Mouse (Mus musculus): ENCODE results near the gene Rabgap1. TPM values are rescaled to one million over a fixed set of nuclear protein-coding genes. Genes with fewer than 3 reads are reported as not detected.
A peak's percentile ranks its signal among the peaks of the same experiment; 100 is the strongest.

The Rabgap1 gene
- polyA plus RNA-seq (2014; fragmentation: Nextera tagmentation; extraction: Ambion mirVana) = 44.4 and 44.5 TPM in 2 replicates

- Histone ChIP-seq H3K4me2 (ENCODE audit: low read depth, severe bottlenecking) (peak within 1 kb of the TSS; percentile 64), H3K27me3 (ENCODE audit: control insufficient read depth, insufficient read depth, low read length) (no peaks in the 10 kb centered on the region), H3K9me3 (ENCODE audit: control insufficient read depth, low read length) (no peaks in the 10 kb centered on the region), H3K9ac (ENCODE audit: low read length) (peak within 1 kb of the TSS; percentile 86), H3K4me3 (ENCODE audit: low read depth, low read length) (peak within 1 kb of the TSS; percentile 87), H3K27ac (replicated peaks; ENCODE audit: low read depth, low read length) (peak within 1 kb of the TSS; percentile 74), H3K36me3 (ENCODE audit: control insufficient read depth, insufficient read depth, low read length) (no peaks in the 10 kb centered on the region), H3K4me1 (ENCODE audit: control insufficient read depth, insufficient read depth, low read length) (0 out of 2 replicates have a peak, but pooled peaks cover 2% of the 10 kb centered on the region)
- ATAC-seq (ENCODE audit: insufficient number of reproducible peaks, low FRiP score, low TSS enrichment, low read depth) = peak; percentile 98
- peak; percentile 98 for DNase-seq (ENCODE audit: low spot score)
- under 1% methylated on average over 51 of the region's 51 CpGs for WGBS
Measured at GRCm38 (mm10) chr2:37442611-37443591, at the start of gene Rabgap1, which contains the start of the genes Zbtb26 and Zbtb6. Rabgap1 (plus strand) TSS chr2:37443279. Zbtb26 (minus strand) TSS chr2:37443135. Zbtb6 (minus strand) TSS chr2:37443171.

DNA sequence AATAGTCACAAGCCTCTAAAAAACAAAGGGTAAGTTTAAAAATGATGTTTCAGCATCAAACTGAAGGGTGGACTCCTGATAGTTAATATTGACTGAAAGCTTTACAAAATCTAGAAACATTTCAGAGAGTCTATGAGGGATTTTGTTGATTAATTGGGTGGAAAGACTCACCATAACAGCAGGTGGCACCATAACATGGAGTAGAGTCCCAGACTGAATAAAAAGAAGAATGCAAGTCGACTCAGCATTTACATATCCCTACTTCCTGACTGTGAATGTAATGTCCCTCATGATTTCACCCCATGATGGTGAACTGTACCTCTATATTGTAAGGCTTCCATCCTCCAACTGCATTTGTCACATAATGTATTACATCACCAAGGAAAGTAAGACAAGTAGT is 47.5 kb upstream of the Rabgap1 start:
- Histone ChIP-seq H3K27ac (replicated peaks; ENCODE audit: low read depth, low read length) (no peak overlapping the region), H3K27me3 (ENCODE audit: control insufficient read depth, insufficient read depth, low read length) (no peaks in the 10 kb centered on the region), H3K4me1 (ENCODE audit: control insufficient read depth, insufficient read depth, low read length) (no peaks in the 10 kb centered on the region), H3K4me2 (ENCODE audit: low read depth, severe bottlenecking) (no peak overlapping the region), H3K9me3 (ENCODE audit: control insufficient read depth, low read length) (no peaks in the 10 kb centered on the region), H3K9ac (ENCODE audit: low read length) (no peak overlapping the region), H3K36me3 (ENCODE audit: control insufficient read depth, insufficient read depth, low read length) (peaks cover 8% of the 10 kb centered on the region; the same call in 1 of the 2 replicates), H3K4me3 (ENCODE audit: low read depth, low read length) (no peak overlapping the region)
- ATAC-seq (ENCODE audit: insufficient number of reproducible peaks, low FRiP score, low TSS enrichment, low read depth) (no peak), DNase-seq (ENCODE audit: low spot score) (no peak)
- WGBS = 65% methylated on average over 1 of the region's 1 CpGs

DNA sequence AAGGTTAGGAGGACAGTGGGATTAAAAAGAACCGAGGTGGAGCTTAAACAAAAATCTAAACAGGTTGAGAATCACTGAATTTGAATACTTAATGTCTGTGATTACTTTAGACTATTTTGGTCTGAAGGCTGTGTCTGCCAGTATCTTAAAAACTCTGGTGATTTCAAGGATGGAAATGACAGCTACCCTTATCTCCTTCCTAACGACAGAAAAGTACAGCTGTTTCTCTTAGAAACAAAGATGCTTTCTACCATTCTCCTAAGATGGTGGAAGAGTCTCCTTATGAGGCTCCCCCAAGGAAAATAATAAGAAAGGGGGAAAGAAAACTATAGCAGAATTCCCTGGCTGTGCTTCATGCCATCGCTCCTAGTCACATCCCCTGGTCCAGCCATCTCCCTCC is 21.2 kb upstream of the Rabgap1 start:
- Histone ChIP-seq H3K36me3 (ENCODE audit: control insufficient read depth, insufficient read depth, low read length) (no peaks in the 10 kb centered on the region), H3K9ac (ENCODE audit: low read length) (peak overlapping the region; percentile 96), H3K4me2 (ENCODE audit: low read depth, severe bottlenecking) (peak overlapping the region; percentile 60), H3K27ac (replicated peaks; ENCODE audit: low read depth, low read length) (no peak overlapping the region), H3K9me3 (ENCODE audit: control insufficient read depth, low read length) (no peaks in the 10 kb centered on the region), H3K27me3 (ENCODE audit: control insufficient read depth, insufficient read depth, low read length) (no peaks in the 10 kb centered on the region), H3K4me1 (ENCODE audit: control insufficient read depth, insufficient read depth, low read length) (no peaks in the 10 kb centered on the region), H3K4me3 (ENCODE audit: low read depth, low read length) (peak overlapping the region; percentile 91)
- DNase-seq (ENCODE audit: low spot score) = no peak
- WGBS = 4% methylated on average over 3 of the region's 3 CpGs
- no peak for ATAC-seq (ENCODE audit: insufficient number of reproducible peaks, low FRiP score, low TSS enrichment, low read depth)

DNA sequence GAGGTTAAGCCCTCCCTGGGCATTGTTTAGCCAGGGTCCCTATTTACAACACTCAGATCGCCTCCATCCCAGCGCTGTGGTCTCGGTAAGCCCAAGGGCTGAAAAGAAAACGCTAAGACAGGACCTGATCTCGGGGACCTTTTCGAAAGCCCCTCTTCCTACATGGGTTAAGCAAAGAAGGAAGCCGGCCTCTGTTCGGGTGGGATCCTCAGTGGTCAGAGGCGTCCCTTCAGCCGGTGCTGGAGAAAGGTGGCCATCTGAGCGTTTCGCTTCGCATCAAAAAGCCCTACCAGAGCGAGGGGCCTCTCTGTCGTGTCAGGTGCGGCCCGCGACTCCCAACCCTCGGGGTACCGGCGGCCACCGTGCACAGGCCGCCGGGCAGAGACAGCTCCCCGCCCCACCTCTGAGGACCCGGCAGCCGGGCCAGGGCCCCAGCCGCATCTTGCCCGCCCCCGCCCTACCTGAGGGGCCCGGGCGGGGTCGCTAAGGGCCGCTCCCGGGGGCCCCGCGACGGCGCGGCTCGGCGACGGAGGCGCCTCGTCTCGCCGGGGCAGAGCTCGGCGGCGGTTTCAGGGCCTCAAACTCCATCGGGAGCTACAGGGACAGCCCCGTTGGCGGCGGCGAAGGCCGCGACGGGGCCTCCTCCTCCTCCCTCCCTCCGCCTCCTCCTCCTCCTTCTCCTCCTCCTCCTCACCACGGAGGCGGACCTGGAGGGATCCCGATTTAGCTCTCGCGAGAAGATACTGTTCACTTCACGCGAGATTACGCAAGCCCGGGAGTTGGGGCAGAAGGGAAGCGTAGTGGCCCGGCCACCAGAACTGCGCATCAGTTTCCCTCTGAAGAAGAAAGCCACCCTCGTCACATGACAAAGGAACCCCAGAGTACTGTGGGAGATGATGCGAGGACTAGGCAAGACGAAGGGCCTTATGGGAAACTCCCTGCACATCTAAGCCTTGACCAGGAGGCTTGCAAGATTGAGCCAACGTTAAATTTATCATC is 20.5 kb upstream of the Rabgap1 start, which contains the start of gene Rc3h2:
Gene Rc3h2, minus strand, starts transcription at position 598 of the 999 bp plus-strand sequence.
- peak within 1 kb of the TSS; percentile 91 for H3K4me3 ChIP-seq (ENCODE audit: low read depth, low read length)
- peak within 1 kb of the TSS; percentile 60 for H3K4me2 ChIP-seq (ENCODE audit: low read depth, severe bottlenecking)
- H3K36me3 ChIP-seq (ENCODE audit: control insufficient read depth, insufficient read depth, low read length) = no peaks in the 10 kb centered on the region
- H3K27ac ChIP-seq (replicated peaks; ENCODE audit: low read depth, low read length) = peak within 1 kb of the TSS; percentile 90
- DNase-seq (ENCODE audit: low spot score) = peak; percentile 96
- ATAC-seq (ENCODE audit: insufficient number of reproducible peaks, low FRiP score, low TSS enrichment, low read depth) = peak; percentile 97
- under 1% methylated on average over 49 of the region's 75 CpGs for whole genome bisulfite sequencing
- H3K9me3 ChIP-seq (ENCODE audit: control insufficient read depth, low read length) = no peaks in the 10 kb centered on the region
- peak within 1 kb of the TSS; percentile 96 for H3K9ac ChIP-seq (ENCODE audit: low read length)
- no peaks in the 10 kb centered on the region for H3K4me1 ChIP-seq (ENCODE audit: control insufficient read depth, insufficient read depth, low read length)
- no peaks in the 10 kb centered on the region for H3K27me3 ChIP-seq (ENCODE audit: control insufficient read depth, insufficient read depth, low read length)

- DNase-seq (ENCODE audit: low spot score) = no peak
- Histone ChIP-seq H3K4me1 (ENCODE audit: control insufficient read depth, insufficient read depth, low read length) (no peaks in the 10 kb centered on the region), H3K4me2 (ENCODE audit: low read depth, severe bottlenecking) (no peak overlapping the region), H3K27me3 (ENCODE audit: control insufficient read depth, insufficient read depth, low read length) (no peaks in the 10 kb centered on the region), H3K27ac (replicated peaks; ENCODE audit: low read depth, low read length) (no peak overlapping the region), H3K9me3 (ENCODE audit: control insufficient read depth, low read length) (no peaks in the 10 kb centered on the region), H3K9ac (ENCODE audit: low read length) (no peak overlapping the region), H3K36me3 (ENCODE audit: control insufficient read depth, insufficient read depth, low read length) (no peaks in the 10 kb centered on the region; the same call in 1 of the 2 replicates), H3K4me3 (ENCODE audit: low read depth, low read length) (no peak overlapping the region)
- ATAC-seq (ENCODE audit: insufficient number of reproducible peaks, low FRiP score, low TSS enrichment, low read depth) = no peak
- 65% methylated on average over 3 of the region's 3 CpGs for WGBS
Measured at GRCm38 (mm10) chr2:37423671-37424070, 19.4 kb upstream of the Rabgap1 start.

- Histone ChIP-seq H3K27me3 (ENCODE audit: control insufficient read depth, insufficient read depth, low read length) (no peaks in the 10 kb centered on the region), H3K4me2 (ENCODE audit: low read depth, severe bottlenecking) (peak overlapping the region; percentile 66), H3K27ac (replicated peaks; ENCODE audit: low read depth, low read length) (peak overlapping the region; percentile 92), H3K4me1 (ENCODE audit: control insufficient read depth, insufficient read depth, low read length) (peaks cover 3% of the 10 kb centered on the region; the same call in 1 of the 2 replicates), H3K9ac (ENCODE audit: low read length) (peak overlapping the region; percentile 85), H3K4me3 (ENCODE audit: low read depth, low read length) (peak overlapping the region; percentile 79), H3K9me3 (ENCODE audit: control insufficient read depth, low read length) (no peaks in the 10 kb centered on the region), H3K36me3 (ENCODE audit: control insufficient read depth, insufficient read depth, low read length) (peaks cover 3% of the 10 kb centered on the region; the same call in 1 of the 2 replicates)
- under 1% methylated on average over 38 of the region's 38 CpGs for WGBS
- DNase-seq (ENCODE audit: low spot score) (peak; percentile 84), ATAC-seq (ENCODE audit: insufficient number of reproducible peaks, low FRiP score, low TSS enrichment, low read depth) (peak; percentile 96)
Measured at GRCm38 (mm10) chr2:37430593-37431464, 12.2 kb upstream of the Rabgap1 start.

DNA sequence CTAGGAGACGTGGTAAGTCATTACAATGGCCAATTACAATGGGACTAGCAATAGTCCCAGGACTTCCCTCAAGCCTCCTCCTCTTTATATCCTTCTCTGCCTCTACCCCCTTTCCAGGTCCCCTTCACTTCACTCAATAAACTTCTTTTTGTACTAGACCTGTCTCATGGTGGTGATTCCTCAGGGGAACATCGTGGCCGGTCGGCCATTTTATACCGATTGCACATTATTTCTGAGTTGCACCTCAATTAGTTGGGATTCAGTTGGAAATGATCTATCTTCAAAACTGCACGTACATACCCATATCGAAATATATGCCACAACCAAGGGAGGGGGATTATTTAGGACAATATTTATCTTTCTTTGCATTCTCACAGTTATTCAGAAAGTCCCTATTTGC is 11.5 kb upstream of the Rabgap1 start:
- Histone ChIP-seq H3K4me1 (ENCODE audit: control insufficient read depth, insufficient read depth, low read length) (peaks cover 3% of the 10 kb centered on the region; the same call in 1 of the 2 replicates), H3K9me3 (ENCODE audit: control insufficient read depth, low read length) (no peaks in the 10 kb centered on the region), H3K36me3 (ENCODE audit: control insufficient read depth, insufficient read depth, low read length) (peaks cover 3% of the 10 kb centered on the region; the same call in 1 of the 2 replicates), H3K9ac (ENCODE audit: low read length) (peak overlapping the region; percentile 85), H3K27ac (replicated peaks; ENCODE audit: low read depth, low read length) (no peak overlapping the region), H3K27me3 (ENCODE audit: control insufficient read depth, insufficient read depth, low read length) (no peaks in the 10 kb centered on the region), H3K4me3 (ENCODE audit: low read depth, low read length) (peak overlapping the region; percentile 79), H3K4me2 (ENCODE audit: low read depth, severe bottlenecking) (peak overlapping the region; percentile 66)
- DNase-seq (ENCODE audit: low spot score) (peak; percentile 46), ATAC-seq (ENCODE audit: insufficient number of reproducible peaks, low FRiP score, low TSS enrichment, low read depth) (no peak)
- 33% methylated on average over 7 of the region's 7 CpGs for WGBS

Data from limb, embryonic 11.5 days (tissue).